Mouse (Mus musculus): ENCODE data around the gene Mlec.
"Not testable (repeated sequence)": the region's sequence is repeated elsewhere in the genome, so short reads cannot be mapped to it uniquely, and the experiment has no call there.

The Mlec gene

DNA sequence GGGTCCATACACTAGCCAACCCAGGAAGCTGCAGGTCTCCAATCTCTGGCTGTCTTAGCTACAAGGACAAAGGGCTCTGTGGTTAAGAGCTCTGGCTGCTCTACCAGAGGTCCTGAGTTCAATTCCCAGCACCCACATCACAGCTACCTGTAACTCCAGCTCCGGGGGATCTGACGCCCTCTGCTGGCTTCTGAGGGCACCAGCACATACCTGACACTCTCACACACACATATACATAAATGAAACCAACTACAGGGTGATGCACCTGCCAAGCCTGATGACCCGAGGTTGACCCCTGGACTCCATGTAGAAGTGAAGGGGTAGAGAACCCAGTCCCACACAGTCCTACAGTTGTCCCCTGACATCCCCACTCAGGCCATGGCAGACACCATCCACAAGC is 41.6 kb downstream of the Mlec start:
- Histone ChIP-seq H3K9me3 (ENCODE audit: low read length) (no peaks in the 10 kb centered on the region), H3K4me3 (replicated peaks; ENCODE audit: low read length) (no peak overlapping the region), H3K36me3 (ENCODE audit: insufficient read depth, low read length) (peaks cover 50% of the 10 kb centered on the region), H3K27me3 (ENCODE audit: insufficient read depth, low read length) (no peaks in the 10 kb centered on the region), H3K4me1 (replicated peaks; ENCODE audit: low read depth, low read length) (peaks cover 76% of the 10 kb centered on the region)
- TF ChIP-seq CTCF (conservative IDR thresholded peaks at IDR 0.05; ENCODE audit: low read length) (peak; percentile 49), NANOG (IDR thresholded peaks at IDR 0.05; ENCODE audit: borderline replicate concordance, low read length) (no peak), POU5F1 (IDR thresholded peaks at IDR 0.05; ENCODE audit: borderline replicate concordance, low read length) (no peak)

DNA sequence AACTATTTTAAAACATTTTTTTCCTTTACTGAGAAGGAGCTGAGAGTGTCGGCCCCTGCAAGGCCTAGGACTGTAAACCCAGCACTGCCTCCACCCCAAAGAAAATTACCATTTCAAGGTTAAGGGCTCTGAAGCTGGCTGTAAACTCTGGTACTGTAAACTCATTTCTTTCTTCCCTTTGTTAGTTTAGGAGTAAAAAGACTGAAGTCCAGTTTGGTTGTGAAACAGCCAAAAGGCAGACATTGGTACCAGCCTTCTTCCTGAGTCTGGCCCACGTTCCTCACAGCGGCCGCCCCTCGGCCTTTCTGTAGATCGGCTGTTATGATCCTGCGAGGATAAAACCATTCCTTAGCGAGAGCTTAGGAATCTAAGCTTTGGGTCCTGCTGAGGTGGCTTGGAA is 43.5 kb downstream of the Mlec start:
- peaks cover 59% of the 10 kb centered on the region for H3K36me3 ChIP-seq (ENCODE audit: insufficient read depth, low read length)

DNA sequence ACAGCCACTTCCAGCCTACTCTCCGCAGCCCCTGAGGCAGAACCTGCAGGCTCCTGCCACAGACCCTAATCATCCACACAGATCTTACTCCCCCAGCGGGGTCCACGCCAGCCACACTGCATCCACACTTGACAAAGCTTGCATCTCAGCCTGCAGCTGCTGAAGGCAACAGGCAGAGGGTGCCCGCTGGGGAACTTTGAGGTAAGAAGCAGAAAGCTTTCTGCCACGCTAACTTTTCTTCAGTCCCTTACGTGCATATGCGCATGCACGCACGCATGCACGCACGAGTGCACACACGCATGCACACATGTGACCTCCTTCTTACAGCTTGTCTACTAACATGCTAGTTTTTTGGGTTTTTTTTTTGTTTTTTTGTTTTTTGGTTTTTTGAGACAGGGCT is 44.7 kb downstream of the Mlec start:
- no peak for TF ChIP-seq NANOG (IDR thresholded peaks at IDR 0.05; ENCODE audit: borderline replicate concordance, low read length)
- peak; percentile 92 for TF ChIP-seq POU5F1 (IDR thresholded peaks at IDR 0.05; ENCODE audit: borderline replicate concordance, low read length)
- TF ChIP-seq CTCF (conservative IDR thresholded peaks at IDR 0.05; ENCODE audit: low read length), result no peak
- Histone ChIP-seq H3K4me3 (replicated peaks; ENCODE audit: low read length) (no peak overlapping the region), H3K27me3 (ENCODE audit: insufficient read depth, low read length) (no peaks in the 10 kb centered on the region), H3K36me3 (ENCODE audit: insufficient read depth, low read length) (peaks cover 61% of the 10 kb centered on the region), H3K9me3 (ENCODE audit: low read length) (no peaks in the 10 kb centered on the region), H3K4me1 (replicated peaks; ENCODE audit: low read depth, low read length) (peaks cover 71% of the 10 kb centered on the region)

More for the DNA sequence above, 43.5 kb downstream of the Mlec start:
- no peaks in the 10 kb centered on the region for H3K9me3 ChIP-seq (ENCODE audit: low read length)
- H3K4me1 ChIP-seq (replicated peaks; ENCODE audit: low read depth, low read length), result peaks cover 79% of the 10 kb centered on the region
- H3K4me3 ChIP-seq (replicated peaks; ENCODE audit: low read length), result no peak overlapping the region
- H3K27me3 ChIP-seq (ENCODE audit: insufficient read depth, low read length), result no peaks in the 10 kb centered on the region
- TF ChIP-seq CTCF (conservative IDR thresholded peaks at IDR 0.05; ENCODE audit: low read length), result no peak
- no peak for TF ChIP-seq NANOG (IDR thresholded peaks at IDR 0.05; ENCODE audit: borderline replicate concordance, low read length)
- no peak for TF ChIP-seq POU5F1 (IDR thresholded peaks at IDR 0.05; ENCODE audit: borderline replicate concordance, low read length)

DNA sequence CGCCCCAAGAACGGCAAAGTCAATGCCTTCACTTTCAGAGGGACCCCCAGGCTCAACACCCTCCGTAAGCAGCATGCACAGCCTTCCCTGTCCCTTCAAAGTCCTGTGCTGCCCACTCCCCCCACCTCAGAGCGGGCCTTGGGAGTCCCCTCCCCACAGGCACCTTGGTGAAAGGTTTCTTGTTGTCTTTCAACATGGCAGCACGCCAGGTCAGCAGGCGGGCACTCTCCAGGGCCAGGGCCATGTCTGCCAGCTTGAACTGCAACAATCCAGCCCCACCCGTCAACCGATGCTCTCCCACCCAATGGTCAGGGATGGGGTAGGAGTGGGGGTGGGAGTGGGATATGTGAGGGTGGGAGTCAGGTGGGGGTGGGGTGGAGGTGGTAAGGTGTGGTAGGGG is 46.8 kb downstream of the Mlec start:
- Histone ChIP-seq H3K4me3 (replicated peaks; ENCODE audit: low read length) (peak overlapping the region; percentile 73), H3K27me3 (ENCODE audit: insufficient read depth, low read length) (no peaks in the 10 kb centered on the region), H3K4me1 (replicated peaks; ENCODE audit: low read depth, low read length) (peaks cover 55% of the 10 kb centered on the region), H3K9me3 (ENCODE audit: low read length) (no peaks in the 10 kb centered on the region), H3K36me3 (ENCODE audit: insufficient read depth, low read length) (peaks cover 48% of the 10 kb centered on the region)
- TF ChIP-seq CTCF (conservative IDR thresholded peaks at IDR 0.05; ENCODE audit: low read length) (no peak), POU5F1 (IDR thresholded peaks at IDR 0.05; ENCODE audit: borderline replicate concordance, low read length) (no peak), NANOG (IDR thresholded peaks at IDR 0.05; ENCODE audit: borderline replicate concordance, low read length) (no peak)

DNA sequence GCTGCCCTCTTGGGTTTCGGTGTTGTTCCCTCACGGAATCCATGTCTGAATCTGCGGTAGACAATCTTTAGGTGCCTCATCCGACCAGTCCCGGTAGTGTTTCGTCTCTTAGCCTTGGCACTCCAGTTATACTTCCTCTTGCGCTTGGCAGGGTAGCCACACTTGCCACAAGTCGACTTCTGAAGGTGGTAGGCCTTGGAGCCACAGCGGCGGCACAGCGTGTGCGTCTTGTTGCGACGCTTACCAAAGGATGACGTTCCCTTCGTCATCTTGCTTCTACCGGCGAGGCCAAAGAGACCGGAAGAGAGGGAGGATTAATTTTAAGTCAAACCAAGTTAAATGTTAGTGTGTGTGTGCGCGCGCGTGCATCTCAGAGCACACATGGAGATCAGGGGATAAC is 54.7 kb downstream of the Mlec start:
- H3K9me3 ChIP-seq (ENCODE audit: low read length); H3K4me3 ChIP-seq (replicated peaks; ENCODE audit: low read length); H3K27me3 ChIP-seq (ENCODE audit: insufficient read depth, low read length): not testable (repeated sequence)
- Histone ChIP-seq H3K36me3 (ENCODE audit: insufficient read depth, low read length) (peaks cover 38% of the 10 kb centered on the region), H3K4me1 (replicated peaks; ENCODE audit: low read depth, low read length) (peaks cover 10% of the 10 kb centered on the region)

DNA sequence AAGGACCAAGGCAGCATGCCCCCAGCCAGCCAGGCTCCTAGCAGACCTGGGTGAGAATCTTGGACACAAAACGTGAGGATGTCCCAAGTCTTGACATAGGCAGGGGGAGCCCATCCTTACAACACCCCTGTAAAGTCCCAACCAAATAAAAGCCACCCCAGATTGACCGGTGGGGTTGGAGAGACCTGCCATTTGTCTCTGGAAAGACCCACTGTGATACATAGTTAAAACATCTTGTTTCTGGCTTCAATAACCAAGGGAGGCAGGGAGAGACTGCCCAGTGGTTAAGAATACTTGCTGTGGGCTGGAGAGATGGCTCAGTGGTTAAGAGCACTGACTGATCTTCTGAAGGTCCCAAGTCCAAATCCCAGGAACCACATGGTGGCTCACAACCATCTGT is 55.7 kb downstream of the Mlec start:
- Histone ChIP-seq H3K4me1 (replicated peaks; ENCODE audit: low read depth, low read length) (peaks cover 8% of the 10 kb centered on the region), H3K27me3 (ENCODE audit: insufficient read depth, low read length) (no peaks in the 10 kb centered on the region), H3K9me3 (ENCODE audit: low read length) (no peaks in the 10 kb centered on the region), H3K36me3 (ENCODE audit: insufficient read depth, low read length) (peaks cover 49% of the 10 kb centered on the region), H3K4me3 (replicated peaks; ENCODE audit: low read length) (no peak overlapping the region)
- TF ChIP-seq NANOG (IDR thresholded peaks at IDR 0.05; ENCODE audit: borderline replicate concordance, low read length) (no peak), POU5F1 (IDR thresholded peaks at IDR 0.05; ENCODE audit: borderline replicate concordance, low read length) (no peak), CTCF (conservative IDR thresholded peaks at IDR 0.05; ENCODE audit: low read length) (no peak)

DNA sequence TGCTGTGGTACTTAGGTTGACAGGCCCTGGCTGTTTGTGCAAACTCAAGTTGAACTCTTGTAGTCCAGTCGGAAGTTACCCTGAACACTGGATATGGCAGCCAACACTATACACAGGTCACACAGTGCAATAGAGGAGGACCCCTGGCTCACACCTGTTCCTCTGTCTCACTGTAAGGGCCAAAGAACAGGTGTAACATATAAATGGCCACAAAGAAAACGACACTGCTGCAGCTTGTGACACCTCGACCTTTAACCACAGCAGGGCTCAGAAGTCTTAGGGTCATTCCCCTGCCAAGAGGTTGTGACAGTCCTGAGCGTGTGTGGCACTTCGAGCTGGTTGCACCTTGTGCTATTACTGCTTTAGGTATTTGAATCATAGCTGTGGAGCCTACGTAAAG is 57.5 kb downstream of the Mlec start:
- no peaks in the 10 kb centered on the region for H3K27me3 ChIP-seq (ENCODE audit: insufficient read depth, low read length)
- H3K9me3 ChIP-seq (ENCODE audit: low read length), result no peaks in the 10 kb centered on the region
- TF ChIP-seq NANOG (IDR thresholded peaks at IDR 0.05; ENCODE audit: borderline replicate concordance, low read length), result no peak
- no peak for TF ChIP-seq POU5F1 (IDR thresholded peaks at IDR 0.05; ENCODE audit: borderline replicate concordance, low read length)
- TF ChIP-seq CTCF (conservative IDR thresholded peaks at IDR 0.05; ENCODE audit: low read length), result no peak
- no peak overlapping the region for H3K4me3 ChIP-seq (replicated peaks; ENCODE audit: low read length)
- H3K4me1 ChIP-seq (replicated peaks; ENCODE audit: low read depth, low read length), result peaks cover 8% of the 10 kb centered on the region
- peaks cover 62% of the 10 kb centered on the region for H3K36me3 ChIP-seq (ENCODE audit: insufficient read depth, low read length)

DNA sequence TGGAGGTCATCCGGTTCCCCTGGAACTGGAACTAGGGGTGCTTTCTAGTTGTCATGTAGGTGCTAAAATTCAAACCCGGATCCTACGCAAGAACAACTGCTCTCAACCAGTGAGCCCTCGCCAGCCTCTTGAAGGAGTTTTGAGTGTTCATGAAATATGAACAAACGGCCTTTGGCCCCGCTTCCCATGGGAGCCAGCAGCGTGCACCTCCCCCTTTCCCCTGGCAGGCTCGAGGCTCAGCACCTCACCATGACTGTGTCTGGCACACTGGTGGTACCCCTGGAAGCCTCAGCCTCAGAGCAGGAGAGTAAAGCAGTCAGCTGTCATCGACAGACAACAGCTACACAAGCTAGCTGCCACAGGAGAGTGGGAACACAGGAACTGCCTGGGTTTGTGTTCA is 58.0 kb downstream of the Mlec start:
- peaks cover 8% of the 10 kb centered on the region for H3K4me1 ChIP-seq (replicated peaks; ENCODE audit: low read depth, low read length)
- H3K36me3 ChIP-seq (ENCODE audit: insufficient read depth, low read length), result peaks cover 67% of the 10 kb centered on the region
- H3K9me3 ChIP-seq (ENCODE audit: low read length), result no peaks in the 10 kb centered on the region
- no peaks in the 10 kb centered on the region for H3K27me3 ChIP-seq (ENCODE audit: insufficient read depth, low read length)
- no peak for TF ChIP-seq CTCF (conservative IDR thresholded peaks at IDR 0.05; ENCODE audit: low read length)
- TF ChIP-seq POU5F1 (IDR thresholded peaks at IDR 0.05; ENCODE audit: borderline replicate concordance, low read length), result no peak
- TF ChIP-seq NANOG (IDR thresholded peaks at IDR 0.05; ENCODE audit: borderline replicate concordance, low read length), result no peak
- H3K4me3 ChIP-seq (replicated peaks; ENCODE audit: low read length), result no peak overlapping the region

DNA sequence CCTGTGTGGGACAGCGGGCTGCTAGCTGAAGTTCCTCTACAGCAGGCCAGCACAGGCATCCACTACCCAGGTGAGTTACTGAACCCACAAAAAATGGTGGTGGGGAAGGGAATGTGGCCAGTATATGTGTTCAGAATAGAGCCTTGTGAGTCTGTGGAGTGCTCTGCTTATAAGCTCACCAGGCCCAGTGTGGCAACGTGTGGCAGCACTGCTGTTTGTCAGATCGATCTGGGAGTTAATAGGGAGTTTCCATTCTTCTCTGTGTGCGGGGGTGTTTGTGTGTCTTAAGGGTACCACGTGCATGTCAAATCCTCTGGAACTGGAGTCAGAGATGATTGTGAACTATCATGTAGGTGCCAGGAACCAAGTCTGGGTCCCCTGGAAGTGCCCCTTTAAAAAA is 58.4 kb downstream of the Mlec start:
- TF ChIP-seq NANOG (IDR thresholded peaks at IDR 0.05; ENCODE audit: borderline replicate concordance, low read length) (no peak), POU5F1 (IDR thresholded peaks at IDR 0.05; ENCODE audit: borderline replicate concordance, low read length) (no peak)
- Histone ChIP-seq H3K4me3 (replicated peaks; ENCODE audit: low read length) (no peak overlapping the region), H3K36me3 (ENCODE audit: insufficient read depth, low read length) (peaks cover 72% of the 10 kb centered on the region), H3K27me3 (ENCODE audit: insufficient read depth, low read length) (no peaks in the 10 kb centered on the region), H3K9me3 (ENCODE audit: low read length) (no peaks in the 10 kb centered on the region), H3K4me1 (replicated peaks; ENCODE audit: low read depth, low read length) (peaks cover 8% of the 10 kb centered on the region)
